Comparison of ENCODE assay signal across 12 mouse cellular contexts in the genomic region with DNA sequence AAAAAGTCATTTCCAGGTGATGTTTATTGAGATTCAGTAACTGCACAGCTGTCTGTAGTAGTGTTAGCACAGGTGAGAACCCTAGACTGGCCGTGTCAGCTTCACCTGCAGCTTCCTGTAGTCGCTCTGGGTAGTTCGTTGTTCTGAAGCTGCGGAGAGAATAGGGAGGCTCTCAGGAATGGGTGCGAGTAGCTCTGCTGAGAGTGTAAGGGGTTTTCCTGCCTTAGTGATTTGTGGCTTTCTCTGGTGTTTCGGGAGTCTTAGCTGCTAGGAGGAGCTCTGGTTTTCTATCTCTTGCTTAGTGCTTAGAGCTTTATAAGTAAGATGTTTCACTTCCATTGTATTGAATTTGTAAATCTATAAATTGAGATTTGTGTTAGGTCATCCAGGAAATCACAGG.
"Had no signal": no experiment of that assay in that cellular context is flagged by ENCODE, and none has a peak within 500 bp of the region (broad histone marks: within the 10 kb centered on the region; RNA-seq: fewer than 3 reads in every experiment).

No protein-coding gene starts in this region.

- DNase-seq: spleen, adult 18-20 months; thymus, adult 18-20 months; thymus, adult 2 months; thymus, postnatal 14 days; thymus, postnatal 25 days; thymus, postnatal 36 days; thymus, postnatal 4 days had no signal

- H3K4me2 ChIP-seq: neural tube, embryonic 12.5 days; neural tube, embryonic 13.5 days; neural tube, embryonic 15.5 days; stomach, embryonic 15.5 days had no signal

- H3K4me3 ChIP-seq: neural tube, embryonic 12.5 days; neural tube, embryonic 13.5 days; neural tube, embryonic 15.5 days; stomach, embryonic 15.5 days had no signal

- H3K4me1 ChIP-seq: neural tube, embryonic 12.5 days; neural tube, embryonic 13.5 days; neural tube, embryonic 15.5 days; stomach, embryonic 15.5 days had no signal

- H3K9ac ChIP-seq: neural tube, embryonic 12.5 days; neural tube, embryonic 13.5 days; neural tube, embryonic 15.5 days; stomach, embryonic 15.5 days had no signal

- H3K27ac ChIP-seq: neural tube, embryonic 12.5 days; neural tube, embryonic 13.5 days; neural tube, embryonic 15.5 days; stomach, embryonic 15.5 days; stomach, postnatal 0 days had no signal

- H3K27me3 ChIP-seq: neural tube, embryonic 12.5 days; neural tube, embryonic 13.5 days; neural tube, embryonic 15.5 days; stomach, embryonic 15.5 days had no signal

- H3K9me3 ChIP-seq: neural tube, embryonic 12.5 days; neural tube, embryonic 13.5 days; neural tube, embryonic 15.5 days; stomach, embryonic 15.5 days had no signal
